ENCODE assay signal across 18 mouse cellular contexts in the genomic region with DNA sequence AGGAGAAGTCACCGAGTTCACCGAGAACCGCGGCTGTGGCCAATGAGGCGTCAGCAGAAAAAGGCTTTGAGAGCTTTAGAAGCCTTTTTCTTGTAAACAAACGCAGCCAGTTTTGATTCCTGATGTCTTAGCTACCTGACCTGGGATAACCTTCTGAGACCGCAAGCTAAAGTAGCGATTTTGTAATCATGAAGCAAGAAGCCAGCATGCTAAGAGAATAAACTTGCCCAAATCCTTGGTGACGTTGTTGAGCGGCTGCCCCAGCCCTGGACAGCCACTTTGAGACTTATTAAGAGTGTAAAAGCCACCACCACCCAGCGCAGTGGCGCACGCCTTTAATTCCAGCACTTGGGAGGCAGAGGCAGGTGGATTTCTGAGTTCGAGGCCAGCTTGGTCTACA. TPM values are rescaled to one million over a fixed set of nuclear protein-coding genes. Genes with fewer than 3 reads are reported as not detected.
A peak's percentile ranks its signal among the peaks of the same experiment; 100 is the strongest.
DNase-seq lines count a peak whose midpoint lies in the region; ATAC-seq and TF ChIP-seq lines count a peak whose summit lies in the region.
"Had no signal": no experiment of that assay in that cellular context is flagged by ENCODE, and none has a peak within 500 bp of the region (broad histone marks: within the 10 kb centered on the region; RNA-seq: fewer than 3 reads in every experiment).

No protein-coding gene starts in this region.

- 84% methylated on average over 14 of the region's 14 CpGs for WGBS in heart, embryonic 12.5 days

- ATAC-seq in megakaryocyte, adult 5-6 weeks (ENCODE audit: poor library complexity, severe bottlenecking) = peak; percentile 14; the same call in 1 of the 2 replicates
- no peak for ATAC-seq in heart, embryonic 12.5 days (ENCODE audit: insufficient number of reproducible peaks, low FRiP score)
- ATAC-seq: forebrain, embryonic 16.5 days had no signal

- H3K4me2 ChIP-seq in heart, embryonic 12.5 days = no peak overlapping the region
- H3K4me2 ChIP-seq: limb, embryonic 12.5 days; lung, embryonic 14.5 days; midbrain, embryonic 11.5 days had no signal

- no peak for DNase-seq in gastrocnemius, adult 2 months
- no peak for DNase-seq in gastrocnemius, adult 8-10 months (ENCODE audit: low spot score in 2 of 2)
- peak; percentile 41 for DNase-seq in Muller cell, postnatal 12 days (ENCODE audit: inconsistent ontology term)
- DNase-seq in induced T-regulatory cell, adult 2 months (ENCODE audit: low read depth) = peak; percentile 23
- no peak for DNase-seq in cerebellum, adult 8-10 months
- no peak for DNase-seq in heart, adult 11 months
- DNase-seq: cerebellum, adult 2 months; gastrocnemius, postnatal 10 days; lung, embryonic 14.5 days had no signal

- H3K27ac ChIP-seq in gastrocnemius, adult 2 months = peak overlapping the region; percentile 51
- no peak overlapping the region for H3K27ac ChIP-seq in heart, embryonic 12.5 days (ENCODE audit: poor library complexity, severe bottlenecking)
- H3K27ac ChIP-seq: heart, embryonic 10.5 days; hindbrain, postnatal 0 days; layer of hippocampus, adult 2 months; limb, embryonic 12.5 days had no signal

- H3K9me3 ChIP-seq in heart, embryonic 12.5 days (replicated peaks) = no peaks in the 10 kb centered on the region
- H3K9me3 ChIP-seq: heart, embryonic 10.5 days; limb, embryonic 12.5 days had no signal

- H3K4me3 ChIP-seq in gastrocnemius, adult 2 months = no peak overlapping the region
- H3K4me3 ChIP-seq in heart, embryonic 12.5 days = no peak overlapping the region
- H3K4me3 ChIP-seq: heart, embryonic 10.5 days; layer of hippocampus, adult 2 months; limb, embryonic 12.5 days; myocyte had no signal

- no peak for TF ChIP-seq CTCF in gastrocnemius, adult 2 months (IDR thresholded peaks at IDR 0.05)

- intact Hi-C loops in gastrocnemius, adult 2 months (cut with DNase I) = loop anchor here (1.0 kb wide), 1 partner anchor 60 kb away; no protein-coding TSS in a partner anchor

- H3K27me3 ChIP-seq in heart, embryonic 12.5 days (replicated peaks) = peaks cover 18% of the 10 kb centered on the region; the same call in 1 of the 2 replicates

- H3K4me1 ChIP-seq in heart, embryonic 12.5 days (replicated peaks) = peaks cover 15% of the 10 kb centered on the region

- H3K36me3 ChIP-seq in heart, embryonic 12.5 days = peaks cover 6% of the 10 kb centered on the region; the same call in 1 of the 2 replicates

- no peak overlapping the region for H3K9ac ChIP-seq in heart, embryonic 12.5 days
- H3K9ac ChIP-seq: limb, embryonic 12.5 days; lung, embryonic 14.5 days had no signal

RNA-seq across cellular contexts. Expression of a gene that starts 4.8 kb away (rescaled TPM):
- 10 to 100 TPM; 26.3 to 36.9 TPM for total RNA-seq in gastrocnemius, adult 2 months (2021)
- total RNA-seq in gastrocnemius, adult 8-10 months (2022) = 10 to 100 TPM; 27.1 to 40.6 (median 29.6) TPM
- 3.5 and 3.6 TPM in 2 replicates for total RNA-seq in megakaryocyte, adult 5-6 weeks (2015)
- total RNA-seq in megakaryocyte, adult 5-6 weeks (2017) = 4.2 and 5.1 TPM in 2 replicates
- 3.8 and 3.9 TPM in 2 replicates for polyA plus RNA-seq in heart, embryonic 12.5 days (2016; fragmentation: Nextera tagmentation; extraction: Ambion mirVana)

Comparison
In these comparisons a context has a peak if more than half of its experiments do, and no peak if none do; other contexts are left out.
1. DNase-seq: peak in Muller cell, postnatal 12 days (single experiment) and induced T-regulatory cell, adult 2 months (single experiment); none in gastrocnemius, adult 2 months (single experiment), gastrocnemius, adult 8-10 months (0 of 2), cerebellum, adult 8-10 months (single experiment) and heart, adult 11 months (single experiment).
2. RNA of a gene that starts 4.8 kb away (total RNA-seq): 26.3 to 36.9 TPM in gastrocnemius, adult 2 months and 27.1 to 40.6 TPM in gastrocnemius, adult 8-10 months; 3.5 to 5.1 TPM in megakaryocyte, adult 5-6 weeks; every median in the first group is over 4 times any median in the second.